Mouse (Mus musculus) cortical plate, adult 2 months (tissue): ENCODE data around the gene Mast4.

ENCODE experiments used
- CTCF ChIP-seq: fragments of 200-500 bp; IDR thresholded peaks from 2 replicates; pipeline ENCODE4 v1.5.1; 2011; ENCODE audit warnings: mild to moderate bottlenecking, control low read depth, low read length; ENCODE audit not compliant: insufficient read depth; ENCODE audit errors: extremely low read depth
- POLR2A ChIP-seq: fragments of 200-500 bp; IDR thresholded peaks from 2 replicates; pipeline ENCODE4 v1.6.1; 2011; ENCODE audit warnings: mild to moderate bottlenecking, low read length, control low read depth; ENCODE audit not compliant: insufficient read depth; ENCODE audit errors: extremely low read depth

DNA sequence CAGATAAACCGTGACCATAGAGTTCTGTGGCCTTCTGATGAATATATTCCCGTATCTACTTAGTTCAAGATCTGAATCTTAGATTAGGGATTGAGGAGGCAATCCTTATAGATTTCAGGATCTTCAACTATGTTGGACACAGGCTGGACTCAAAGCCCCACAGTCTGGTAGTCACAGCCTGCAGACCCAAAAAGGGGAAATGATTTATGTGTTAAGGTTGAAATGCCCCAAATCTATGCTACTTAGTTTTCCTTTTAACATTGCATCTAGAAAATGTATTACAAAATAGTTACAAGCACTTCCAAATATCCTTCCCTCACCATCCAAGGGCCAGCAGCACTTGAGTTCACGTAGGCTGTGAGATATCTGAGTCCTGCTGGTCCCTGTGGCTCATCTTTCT lies 633.6 kb downstream of the Mast4 start:
- TF ChIP-seq POLR2A (no peak), CTCF (no peak)
